Mouse (Mus musculus) E14TG2a.4 (cell line): ENCODE results near the gene Pbx2.

Experiments used
- CTCF ChIP-seq: conservative IDR thresholded peaks from 2 replicates; pipeline ENCODE4 v1.5.1; 2014; ENCODE audit warnings: low read length
- NANOG ChIP-seq: IDR thresholded peaks from 2 replicates; pipeline ENCODE4 v1.6.1; 2014; ENCODE audit warnings: borderline replicate concordance, low read length, mixed read lengths
- POU5F1 ChIP-seq: IDR thresholded peaks from 2 replicates; pipeline ENCODE4 v1.6.1; 2014; ENCODE audit warnings: low read length, borderline replicate concordance

DNA sequence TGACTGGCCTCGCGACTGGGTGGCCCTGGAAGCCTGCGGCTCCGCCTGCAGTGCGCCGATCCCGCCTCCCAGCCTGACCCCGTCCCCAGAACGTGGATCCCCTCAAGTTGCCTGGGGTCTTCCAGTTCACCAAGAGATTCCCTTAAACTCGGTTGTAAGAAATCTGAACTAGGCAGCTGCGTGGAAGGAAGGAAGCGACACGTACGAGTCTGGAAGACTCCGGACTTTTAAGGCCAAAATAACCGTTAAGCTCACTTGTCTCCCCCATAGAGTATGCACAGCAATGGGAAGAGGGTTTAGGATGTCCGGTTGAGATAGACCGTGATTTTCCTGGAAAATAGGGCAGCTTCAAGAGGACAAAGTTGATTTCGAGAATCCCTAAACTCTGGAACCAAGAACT lies 3.3 kb upstream of the Pbx2 start:
- TF ChIP-seq CTCF (no peak), POU5F1 (no peak), NANOG (no peak)
